In the genomic region with DNA sequence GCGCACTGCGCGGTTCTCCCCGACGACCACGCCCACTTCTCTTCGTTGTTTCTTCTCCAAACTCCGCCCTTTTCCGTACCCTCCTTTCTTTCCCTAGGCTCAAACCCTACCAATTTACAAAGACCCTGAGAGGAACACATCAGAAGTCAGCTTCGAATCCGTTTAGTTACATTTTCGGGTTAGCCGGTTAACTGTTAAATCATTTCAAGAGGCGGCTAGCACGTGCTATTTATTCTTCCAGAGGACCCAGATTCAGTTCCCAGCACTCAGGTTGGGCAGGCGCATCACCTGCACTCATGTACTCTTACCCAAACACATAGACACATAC, we compare ENCODE assay signal across 8 mouse cellular contexts. TPM values are rescaled to one million over a fixed set of nuclear protein-coding genes. Genes with fewer than 3 reads are reported as not detected.
DNase-seq lines count a peak whose midpoint lies in the region; ATAC-seq and TF ChIP-seq lines count a peak whose summit lies in the region.

A gene (minus strand): TSS at position 154 of the 328 bp plus-strand sequence.

- TF ChIP-seq POLR2A in liver, adult 2 months (IDR thresholded peaks at IDR 0.05; ENCODE audit: extremely low read depth, insufficient read depth, low read length), result no peak
- no peak for TF ChIP-seq POLR2A in bone marrow macrophage, adult 2 months (IDR thresholded peaks at IDR 0.05; ENCODE audit: borderline replicate concordance, low read depth, low read length)

- peak; percentile 40 for ATAC-seq in midbrain, embryonic 13.5 days

- no peaks in the 10 kb centered on the region for H3K36me3 ChIP-seq in liver, adult 2 months (ENCODE audit: control insufficient read depth, insufficient read depth, low read length)
- H3K36me3 ChIP-seq in midbrain, embryonic 13.5 days, result 0 out of 2 replicates have a peak, but pooled peaks cover 4% of the 10 kb centered on the region

- no peaks in the 10 kb centered on the region for H3K9me3 ChIP-seq in midbrain, embryonic 13.5 days

- peaks cover 11% of the 10 kb centered on the region; the same call in 1 of the 2 replicates for H3K79me2 ChIP-seq in liver, adult 2 months (ENCODE audit: control insufficient read depth, insufficient read depth, low read length)

- H3K9ac ChIP-seq in liver, adult 2 months (ENCODE audit: low read depth, low read length), result peak within 1 kb of the TSS; percentile 76
- peak within 1 kb of the TSS; percentile 71 for H3K9ac ChIP-seq in midbrain, embryonic 13.5 days (replicated peaks)

- WGBS in liver, adult 2 months, result 7% methylated on average over 16 of the region's 16 CpGs
- 4% methylated on average over 16 of the region's 16 CpGs for WGBS in midbrain, embryonic 13.5 days

- peak within 1 kb of the TSS; percentile 62 for H3K4me2 ChIP-seq in midbrain, embryonic 13.5 days (replicated peaks)

- peak within 1 kb of the TSS; percentile 61 for H3K27ac ChIP-seq in liver, adult 2 months (replicated peaks; ENCODE audit: insufficient read depth, low read depth, low read length)
- H3K27ac ChIP-seq in bone marrow macrophage, adult 2 months (ENCODE audit: insufficient read depth, low read depth, low read length), result peak within 1 kb of the TSS; percentile 50
- H3K27ac ChIP-seq in midbrain, embryonic 13.5 days, result peak within 1 kb of the TSS; percentile 85

- H3K4me1 ChIP-seq in liver, adult 2 months (ENCODE audit: control insufficient read depth, insufficient read depth, low read length), result peaks cover 4% of the 10 kb centered on the region; the same call in 1 of the 2 replicates
- H3K4me1 ChIP-seq in bone marrow macrophage, adult 2 months (ENCODE audit: control insufficient read depth, insufficient read depth, low read length), result peaks cover 3% of the 10 kb centered on the region
- H3K4me1 ChIP-seq in midbrain, embryonic 13.5 days (replicated peaks), result peaks cover 30% of the 10 kb centered on the region

- H3K27me3 ChIP-seq in liver, adult 2 months (ENCODE audit: control insufficient read depth, insufficient read depth, low read length), result no peaks in the 10 kb centered on the region
- H3K27me3 ChIP-seq in midbrain, embryonic 13.5 days, result no peaks in the 10 kb centered on the region

- no peak for DNase-seq in liver, adult 2 months (ENCODE audit: extremely low read depth, low read depth, low spot score)
- DNase-seq in liver, result no peak
- DNase-seq in gonadal fat pad, adult 2 months (ENCODE audit: low read depth), result no peak
- DNase-seq in layer of hippocampus, postnatal 10 days (ENCODE audit: low spot score in 2 of 2), result no peak
- no peak for DNase-seq in ovary, postnatal 14 days (ENCODE audit: low spot score)
- DNase-seq in thymus, adult 18-20 months, result no peak

- no peak for TF ChIP-seq CTCF in liver, adult 2 months (IDR thresholded peaks at IDR 0.05; ENCODE audit: low read depth, low read length)
- no peak for TF ChIP-seq CTCF in bone marrow macrophage, adult 2 months (IDR thresholded peaks at IDR 0.05; ENCODE audit: low read depth, low read length)

- peak within 1 kb of the TSS; percentile 64 for H3K4me3 ChIP-seq in liver, adult 2 months (ENCODE audit: insufficient read depth, low read depth, low read length)
- H3K4me3 ChIP-seq in bone marrow macrophage, adult 2 months (ENCODE audit: insufficient read depth, low read length), result peak within 1 kb of the TSS; percentile 82
- peak within 1 kb of the TSS; percentile 51 for H3K4me3 ChIP-seq in midbrain, embryonic 13.5 days (replicated peaks)

RNA-seq across cellular contexts. Expression of the gene that starts here (rescaled TPM):
- 46.2 and 48.3 TPM in 2 replicates for total RNA-seq in liver, adult 2 months (2014; rRNA removed)
- 48.7 and 69.7 TPM in 2 replicates for polyA plus RNA-seq in liver, adult 2 months (2012; rRNA removed)
- 32.1 and 32.3 TPM in 2 replicates for polyA plus RNA-seq in bone marrow macrophage, adult 2 months (2012; ENCODE audit: insufficient read depth, insufficient read length, missing spikeins)
- 132 and 184 TPM in 2 replicates for polyA plus RNA-seq in gonadal fat pad, adult 2 months (2012; rRNA removed)
- total RNA-seq in layer of hippocampus, postnatal 10 days (2021), result 100 to 1,000 TPM; 123 to 125 TPM
- polyA plus RNA-seq in midbrain, embryonic 13.5 days (2015; fragmentation: Nextera tagmentation; extraction: Ambion mirVana), result 155 and 159 TPM in 2 replicates
